Mouse (Mus musculus) forebrain, embryonic 12.5 days (tissue): Measurements from ENCODE around the gene Tsg101. TPM values are rescaled to one million over a fixed set of nuclear protein-coding genes. Genes with fewer than 3 reads are reported as not detected.
"Not testable (repeated sequence)": the region's sequence is repeated elsewhere in the genome, so short reads cannot be mapped to it uniquely, and the experiment has no call there.

ENCODE experiments used
- ATAC-seq: fragments of 200-750 bp; cut with Nextera tagmentation; 2 replicates; pipeline ENCODE4 v1.8.0; 2017; ENCODE audit warnings: moderate TSS enrichment; ENCODE audit not compliant: low FRiP score
- H3K27ac ChIP-seq: fragments of 300-500 bp; sonication (generic); 2 replicates; pipeline ENCODE4 v1.5.1; 2016; ENCODE audit warnings: mild to moderate bottlenecking
- H3K27me3 ChIP-seq: fragments of 300-500 bp; sonication (generic); 2 replicates; pipeline ENCODE4 v1.6.1; 2016; ENCODE audit warnings: mild to moderate bottlenecking
- H3K36me3 ChIP-seq: fragments of 300-500 bp; sonication (generic); replicated peaks from 2 replicates; pipeline ENCODE4 v1.6.1; 2016; ENCODE audit warnings: mild to moderate bottlenecking
- H3K4me1 ChIP-seq: fragments of 300-500 bp; sonication (generic); 2 replicates; pipeline ENCODE4 v1.6.1; 2016
- H3K4me2 ChIP-seq: fragments of 300-500 bp; sonication (generic); 2 replicates; pipeline ENCODE4 v1.6.1; 2016; ENCODE audit warnings: mild to moderate bottlenecking, moderate library complexity
- H3K4me3 ChIP-seq: fragments of 300-500 bp; sonication (generic); replicated peaks from 2 replicates; pipeline ENCODE4 v1.5.1; 2016; ENCODE audit warnings: mild to moderate bottlenecking
- H3K9ac ChIP-seq: fragments of 300-500 bp; sonication (generic); 2 replicates; pipeline ENCODE4 v1.6.1; 2016; ENCODE audit warnings: mild to moderate bottlenecking
- H3K9me3 ChIP-seq: fragments of 300-500 bp; sonication (generic); 2 replicates; pipeline ENCODE4 v1.6.1; 2016
- WGBS: fragments of 180-500 bp; shearing (Covaris S2); methylation state at CpG from one replicate; pipeline ENCODE4 v1.1.7; 2016; 5-methylcytosine and 5-hydroxymethylcytosine counted together
- polyA plus RNA-seq: library from polyadenylated mRNA; unstranded; fragments of >200 nt; fragmentation: Nextera tagmentation; extraction: Ambion mirVana; gene quantifications from 2 replicates; pipeline ENCODE4 v1.2.1, GENCODE M21; 2016

Gene Tsg101
- polyA plus RNA-seq, 1 experiment from 2014 or later: 344 TPM

- no peaks in the 10 kb centered on the region for H3K27me3 ChIP-seq
- 20% methylated on average over 13 of the region's 13 CpGs for WGBS
- peak overlapping the region; percentile 61 for H3K4me2 ChIP-seq
- peaks cover 15% of the 10 kb centered on the region; the same call in 1 of the 2 replicates for H3K36me3 ChIP-seq
- peaks cover 32% of the 10 kb centered on the region for H3K4me1 ChIP-seq
- no peak for ATAC-seq
- peak overlapping the region; percentile 93 for H3K9ac ChIP-seq
- H3K27ac ChIP-seq: peak overlapping the region; percentile 92; the same call in 1 of the 2 replicates
- H3K9me3 ChIP-seq: no peaks in the 10 kb centered on the region
- peak overlapping the region; percentile 71 for H3K4me3 ChIP-seq
Observed at GRCm38 (mm10) chr7:46918678-46919371, 944 bp downstream of the Tsg101 start.

- Histone ChIP-seq H3K4me3 (no peak overlapping the region), H3K4me2 (no peak overlapping the region), H3K27me3 (no peaks in the 10 kb centered on the region), H3K4me1 (peaks cover 32% of the 10 kb centered on the region), H3K27ac (no peak overlapping the region), H3K9me3 (no peaks in the 10 kb centered on the region), H3K9ac (no peak overlapping the region), H3K36me3 (peaks cover 38% of the 10 kb centered on the region)
- 86% methylated on average over 3 of the region's 3 CpGs for WGBS
- ATAC-seq: no peak
Observed at GRCm38 (mm10) chr7:46916376-46916775, 3.4 kb downstream of the Tsg101 start.

- Histone ChIP-seq H3K36me3 (peaks cover 81% of the 10 kb centered on the region), H3K4me2 (no peak overlapping the region), H3K27me3 (no peaks in the 10 kb centered on the region), H3K27ac (no peak overlapping the region), H3K4me1 (peaks cover 4% of the 10 kb centered on the region; the same call in 1 of the 2 replicates), H3K9me3 (no peaks in the 10 kb centered on the region), H3K9ac (no peak overlapping the region), H3K4me3 (no peak overlapping the region)
- no peak for ATAC-seq
- WGBS: 98% methylated on average over 3 of the region's 3 CpGs
Observed at GRCm38 (mm10) chr7:46911250-46911649, 8.5 kb downstream of the Tsg101 start.

DNA sequence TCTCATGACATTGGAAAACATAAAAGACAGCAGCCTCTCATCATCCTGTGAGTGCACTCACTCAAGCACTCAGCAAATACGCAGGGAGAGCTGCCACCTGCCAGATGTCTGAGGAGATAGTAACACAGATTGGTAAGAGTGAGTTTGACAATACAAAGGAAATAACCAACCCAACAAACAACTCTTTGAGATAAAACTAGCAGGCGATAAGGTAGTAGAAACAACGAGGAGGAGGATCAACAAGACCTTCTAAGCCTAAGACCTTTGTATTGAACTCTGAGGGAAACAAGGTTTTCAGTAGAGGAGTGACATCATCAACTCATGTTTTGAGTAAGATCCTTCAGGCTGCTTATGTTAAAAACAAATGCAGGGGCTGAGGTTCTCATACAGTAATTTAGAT, 20.4 kb downstream of the Tsg101 start:
- Histone ChIP-seq H3K9me3 (no peaks in the 10 kb centered on the region), H3K4me2 (no peak overlapping the region), H3K27me3 (no peaks in the 10 kb centered on the region), H3K36me3 (peaks cover 82% of the 10 kb centered on the region), H3K4me3 (no peak overlapping the region), H3K27ac (no peak overlapping the region), H3K4me1 (no peaks in the 10 kb centered on the region), H3K9ac (no peak overlapping the region)
- WGBS: 90% methylated on average over 3 of the region's 3 CpGs
- ATAC-seq: no peak

GRCm38 (mm10) chr7:46895511-46895910, 24.3 kb downstream of the Tsg101 start:
- H3K4me1 ChIP-seq: no peaks in the 10 kb centered on the region
- H3K27me3 ChIP-seq: no peaks in the 10 kb centered on the region
- H3K4me2 ChIP-seq: no peak overlapping the region
- 94% methylated on average over 3 of the region's 3 CpGs for WGBS
- no peak for ATAC-seq
- H3K36me3 ChIP-seq: peaks cover 90% of the 10 kb centered on the region
- no peaks in the 10 kb centered on the region for H3K9me3 ChIP-seq
- no peak overlapping the region for H3K9ac ChIP-seq
- H3K4me3 ChIP-seq: no peak overlapping the region
- H3K27ac ChIP-seq: no peak overlapping the region

GRCm38 (mm10) chr7:46883304-46883703, 36.5 kb downstream of the Tsg101 start:
- no peak for ATAC-seq
- Histone ChIP-seq H3K27me3 (no peaks in the 10 kb centered on the region), H3K9ac (no peak overlapping the region), H3K4me1 (no peaks in the 10 kb centered on the region), H3K4me2 (no peak overlapping the region), H3K36me3 (peaks cover 43% of the 10 kb centered on the region), H3K9me3 (no peaks in the 10 kb centered on the region), H3K4me3 (no peak overlapping the region), H3K27ac (no peak overlapping the region)
- 86% methylated on average over 3 of the region's 3 CpGs for WGBS

DNA sequence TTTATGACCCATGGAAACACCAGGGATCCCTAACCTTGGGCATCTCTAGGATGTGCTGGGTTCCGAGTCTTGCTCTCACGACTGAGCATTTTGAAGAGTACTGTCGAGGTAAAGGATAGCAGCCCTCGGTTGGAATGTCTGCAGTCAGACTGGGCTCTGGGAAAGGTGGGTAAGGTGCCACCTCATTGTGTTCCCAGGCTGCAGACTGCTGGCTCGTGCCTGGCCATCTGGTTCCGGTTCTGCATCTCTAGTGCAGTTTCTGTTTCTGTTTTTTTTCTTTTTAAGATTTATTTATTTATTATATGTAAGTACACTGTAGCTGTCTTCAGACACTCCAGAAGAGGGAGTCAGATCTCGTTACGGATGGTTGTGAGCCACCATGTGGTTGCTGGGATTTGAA, 37.8 kb downstream of the Tsg101 start:
- H3K27me3 ChIP-seq, H3K4me1 ChIP-seq, H3K9me3 ChIP-seq, H3K4me2 ChIP-seq, H3K9ac ChIP-seq, H3K4me3 ChIP-seq, H3K27ac ChIP-seq, ATAC-seq: not testable (repeated sequence)
- WGBS: 89% methylated on average over 8 of the region's 8 CpGs
- H3K36me3 ChIP-seq: peaks cover 30% of the 10 kb centered on the region

- WGBS: 82% methylated on average over 1 of the region's 2 CpGs
Observed at GRCm38 (mm10) chr7:46880992-46881391, 38.8 kb downstream of the Tsg101 start.

GRCm38 (mm10) chr7:46879851-46880250, 39.9 kb downstream of the Tsg101 start:
- Histone ChIP-seq H3K4me2 (no peak overlapping the region), H3K4me3 (no peak overlapping the region), H3K4me1 (no peaks in the 10 kb centered on the region), H3K9me3 (no peaks in the 10 kb centered on the region), H3K27ac (no peak overlapping the region), H3K36me3 (peaks cover 9% of the 10 kb centered on the region), H3K27me3 (no peaks in the 10 kb centered on the region), H3K9ac (no peak overlapping the region)
- ATAC-seq: no peak
- WGBS: 92% methylated on average over 5 of the region's 5 CpGs

More at GRCm38 (mm10) chr7:46880992-46881391, 38.8 kb downstream of the Tsg101 start:
- Histone ChIP-seq H3K4me1 (no peaks in the 10 kb centered on the region), H3K4me3 (no peak overlapping the region), H3K36me3 (peaks cover 20% of the 10 kb centered on the region), H3K9ac (no peak overlapping the region), H3K27me3 (no peaks in the 10 kb centered on the region), H3K9me3 (no peaks in the 10 kb centered on the region), H3K4me2 (no peak overlapping the region), H3K27ac (no peak overlapping the region)
- ATAC-seq: no peak

GRCm38 (mm10) chr7:46877255-46877654, 42.5 kb downstream of the Tsg101 start:
- Histone ChIP-seq H3K4me1 (no peaks in the 10 kb centered on the region), H3K36me3 (no peaks in the 10 kb centered on the region; the same call in 1 of the 2 replicates), H3K27ac (no peak overlapping the region), H3K4me3 (no peak overlapping the region), H3K9me3 (no peaks in the 10 kb centered on the region), H3K4me2 (no peak overlapping the region), H3K9ac (no peak overlapping the region), H3K27me3 (no peaks in the 10 kb centered on the region)
- no peak for ATAC-seq
- WGBS: 90% methylated on average over 6 of the region's 6 CpGs

DNA sequence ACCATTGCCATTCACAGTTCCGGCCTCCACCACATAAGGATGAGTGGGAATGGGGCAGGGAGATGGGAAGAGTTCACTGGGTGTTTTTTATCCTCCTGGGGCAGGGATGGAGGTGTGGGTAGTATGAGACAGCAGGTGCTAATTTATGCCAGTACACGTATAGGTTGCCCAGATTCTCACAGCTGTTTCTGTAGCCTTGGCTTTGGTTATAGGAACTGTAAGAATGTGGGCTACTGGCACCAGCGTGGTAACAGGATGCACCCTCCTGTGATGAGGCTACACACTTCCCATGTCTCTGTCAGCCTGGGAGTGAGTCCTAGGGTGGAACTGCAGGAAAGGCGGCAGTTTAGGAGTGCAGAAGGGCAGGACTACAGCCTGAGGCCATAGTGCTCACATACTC, 42.9 kb downstream of the Tsg101 start:
- no peaks in the 10 kb centered on the region; the same call in 1 of the 2 replicates for H3K36me3 ChIP-seq
- ATAC-seq: no peak
- 79% methylated on average over 4 of the region's 4 CpGs for WGBS

GRCm38 (mm10) chr7:46871988-46872387, 47.8 kb downstream of the Tsg101 start:
- no peak for ATAC-seq
- Histone ChIP-seq H3K9ac (no peak overlapping the region), H3K27ac (no peak overlapping the region), H3K4me3 (no peak overlapping the region), H3K27me3 (no peaks in the 10 kb centered on the region), H3K36me3 (no peaks in the 10 kb centered on the region), H3K9me3 (no peaks in the 10 kb centered on the region), H3K4me1 (no peaks in the 10 kb centered on the region), H3K4me2 (no peak overlapping the region)
- WGBS: 86% methylated on average over 4 of the region's 4 CpGs

More for the DNA sequence above, 42.9 kb downstream of the Tsg101 start:
- Histone ChIP-seq H3K27me3 (no peaks in the 10 kb centered on the region), H3K4me1 (no peaks in the 10 kb centered on the region), H3K9ac (no peak overlapping the region), H3K4me3 (no peak overlapping the region), H3K9me3 (no peaks in the 10 kb centered on the region), H3K27ac (no peak overlapping the region), H3K4me2 (no peak overlapping the region)

DNA sequence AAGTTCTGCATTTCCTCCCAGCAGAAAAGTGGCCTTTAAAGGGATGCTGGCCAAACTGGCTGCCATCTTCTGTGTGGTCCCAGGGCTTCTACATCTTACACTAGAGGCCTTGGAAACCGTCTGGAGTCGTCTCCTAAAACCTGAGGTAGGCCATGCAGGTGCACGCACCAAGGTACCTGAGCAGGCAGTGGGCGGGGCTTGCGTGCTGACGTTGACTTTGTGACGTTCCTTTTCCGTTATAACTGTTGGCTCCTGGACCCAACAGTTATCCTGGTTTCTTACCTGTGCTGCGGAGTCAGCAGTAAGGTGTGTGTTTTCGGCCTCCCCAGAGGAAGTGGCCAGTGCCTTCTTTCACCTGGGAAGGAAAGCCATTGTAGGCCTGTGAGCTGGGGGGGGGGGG, 58.8 kb downstream of the Tsg101 start, which contains the start of gene Ldhc:
Gene Ldhc, plus strand, starts transcription at position 208 of the 400 bp plus-strand sequence.
- Histone ChIP-seq H3K27me3 (no peaks in the 10 kb centered on the region), H3K9ac (no peak within 1 kb of the TSS), H3K4me3 (no peak within 1 kb of the TSS), H3K36me3 (peaks cover under 1% of the 10 kb centered on the region; the same call in 1 of the 2 replicates), H3K27ac (no peak within 1 kb of the TSS), H3K4me1 (no peaks in the 10 kb centered on the region), H3K9me3 (no peaks in the 10 kb centered on the region), H3K4me2 (no peak within 1 kb of the TSS)
- 42% methylated on average over 10 of the region's 10 CpGs for WGBS
- no peak for ATAC-seq
